Mouse (Mus musculus) thymus, adult 2 months (tissue): ENCODE measurements around the gene Cog2.

Experiments used
- CTCF ChIP-seq: fragments of 200-500 bp; IDR thresholded peaks from 2 replicates; pipeline ENCODE4 v1.5.1; 2012; ENCODE audit warnings: mild to moderate bottlenecking, control low read depth, low read length, moderate library complexity, borderline replicate concordance; ENCODE audit not compliant: control insufficient read depth, poor library complexity, insufficient read depth; ENCODE audit errors: extremely low read depth
- POLR2A ChIP-seq: fragments of 200-500 bp; IDR thresholded peaks from 2 replicates; pipeline ENCODE4 v1.6.1; 2012; ENCODE audit warnings: mild to moderate bottlenecking, low read length, control low read depth, moderate library complexity; ENCODE audit not compliant: control insufficient read depth, poor library complexity, insufficient read depth; ENCODE audit errors: extremely low read depth

- TF ChIP-seq CTCF (no peak), POLR2A (no peak)
Measured at GRCm38 (mm10) chr8:124495676-124496075, 24.9 kb upstream of the Cog2 start.
